Mouse (Mus musculus) testis, adult 2 months (tissue): ENCODE measurements at regions not wholly inside any gene's neighbourhood (a gene's known extent, or its start where the extent isn't known, plus 50 kb on each side); places are given as distances from the start of the nearest gene placed in this dataset.

ENCODE experiments used
- CTCF ChIP-seq: fragments of 200-500 bp; IDR thresholded peaks from 2 replicates; pipeline ENCODE4 v1.5.1; 2012; ENCODE audit warnings: low read depth, mild to moderate bottlenecking, inconsistent platforms, low read length, moderate library complexity; ENCODE audit not compliant: control insufficient read depth, insufficient read depth, insufficient replicate concordance
- POLR2A ChIP-seq: fragments of 200-500 bp; IDR thresholded peaks from 2 replicates; pipeline ENCODE4 v1.6.1; 2012; ENCODE audit warnings: low read depth, mild to moderate bottlenecking, inconsistent platforms, low read length, moderate library complexity; ENCODE audit not compliant: control insufficient read depth

DNA sequence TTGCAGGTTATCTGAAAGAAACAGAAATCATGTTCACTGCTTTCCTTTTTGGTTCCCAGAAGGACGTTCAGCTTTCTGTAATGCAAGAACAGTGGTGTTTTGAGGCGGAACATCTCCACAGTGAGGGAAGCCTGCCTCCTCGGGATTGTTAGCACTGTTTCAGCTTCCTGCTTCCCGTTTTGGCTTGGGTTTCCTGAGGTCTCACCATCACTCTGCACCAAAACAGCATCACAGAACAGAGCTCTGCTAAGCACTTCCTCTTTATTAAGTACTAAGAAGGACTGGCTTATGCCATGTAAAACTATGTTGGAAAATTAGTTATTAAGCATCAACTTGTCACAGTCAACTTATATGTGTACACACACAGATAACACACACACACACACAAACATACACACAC lies 857.9 kb downstream of the Slc4a3 start:
- TF ChIP-seq CTCF (no peak), POLR2A (no peak)
